Mouse (Mus musculus): ENCODE results near the gene Ptgfrn.

DNA sequence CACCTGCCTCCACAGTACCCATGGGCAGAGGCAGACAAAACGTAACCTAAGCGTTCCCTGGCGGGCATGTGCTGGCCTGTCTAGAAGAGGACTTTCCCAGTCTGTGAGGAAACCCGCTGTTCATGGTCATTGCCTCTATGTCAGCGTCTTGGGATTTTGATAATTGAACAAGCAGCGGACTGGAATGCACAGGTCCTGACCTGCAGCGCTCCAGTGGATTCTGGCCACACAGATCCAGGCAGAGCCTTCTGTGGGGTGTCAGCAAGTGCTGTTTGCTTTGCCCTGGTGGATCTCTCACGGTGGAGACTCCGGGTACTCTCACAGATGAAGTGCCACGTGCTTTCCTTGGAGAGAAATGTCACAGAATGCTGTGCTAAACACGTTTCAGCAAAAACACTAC is 26.4 kb upstream of the Ptgfrn start:
- TF ChIP-seq CTCF (conservative IDR thresholded peaks at IDR 0.05; ENCODE audit: low read length) (no peak), NANOG (IDR thresholded peaks at IDR 0.05; ENCODE audit: borderline replicate concordance, low read length) (no peak), POU5F1 (IDR thresholded peaks at IDR 0.05; ENCODE audit: borderline replicate concordance, low read length) (no peak)

Measured in E14TG2a.4 (cell line).